Mouse (Mus musculus) embryo, embryonic 10.5 days (tissue): Measurements from ENCODE around the gene Stox2.

Source experiments
- DNase-seq: peaks from one replicate; pipeline ENCODE4 v3.0.0-alpha.2; 2015; ENCODE audit warnings: low spot score

Gene Stox2

GRCm38 (mm10) chr8:47354523-47355168 lies 91.5 kb downstream of the Stox2 start:
- no peak for DNase-seq

- DNase-seq, result no peak
These were observed 94.1 kb downstream of the Stox2 start for GRCm38 (mm10) chr8:47351914-47352701.

- no peak for DNase-seq
These were observed 97.1 kb downstream of the Stox2 start for GRCm38 (mm10) chr8:47349082-47349481.

- no peak for DNase-seq
These were observed 98.4 kb downstream of the Stox2 start for GRCm38 (mm10) chr8:47347809-47348208.

GRCm38 (mm10) chr8:47345772-47346103 lies 100.4 kb downstream of the Stox2 start:
- no peak for DNase-seq

- DNase-seq, result peak; percentile 70
These were observed 100.9 kb downstream of the Stox2 start for GRCm38 (mm10) chr8:47345085-47345771.

- no peak for DNase-seq
These were observed 104.7 kb downstream of the Stox2 start for GRCm38 (mm10) chr8:47341474-47341873.

- DNase-seq, result peak; percentile 63
These were observed 107.4 kb downstream of the Stox2 start for GRCm38 (mm10) chr8:47338691-47339323.

GRCm38 (mm10) chr8:47336433-47336832 lies 109.7 kb downstream of the Stox2 start:
- DNase-seq, result no peak

GRCm38 (mm10) chr8:47335940-47336339 lies 110.2 kb downstream of the Stox2 start:
- no peak for DNase-seq

- DNase-seq, result peak; percentile 63
These were observed 111.9 kb downstream of the Stox2 start for GRCm38 (mm10) chr8:47334223-47334757.

- DNase-seq, result no peak
These were observed 113.2 kb downstream of the Stox2 start for GRCm38 (mm10) chr8:47332941-47333340.

GRCm38 (mm10) chr8:47330982-47331381 lies 115.2 kb downstream of the Stox2 start:
- no peak for DNase-seq

- DNase-seq, result no peak
These were observed 119.8 kb downstream of the Stox2 start for GRCm38 (mm10) chr8:47326348-47326747.

GRCm38 (mm10) chr8:47324117-47324820 lies 121.9 kb downstream of the Stox2 start:
- DNase-seq, result no peak

GRCm38 (mm10) chr8:47321282-47321681 lies 124.9 kb downstream of the Stox2 start:
- DNase-seq, result peak; percentile 27

- DNase-seq, result no peak
These were observed 125.5 kb downstream of the Stox2 start for GRCm38 (mm10) chr8:47320707-47321106.

GRCm38 (mm10) chr8:47318468-47318867 lies 127.7 kb downstream of the Stox2 start:
- DNase-seq, result no peak

- no peak for DNase-seq
These were observed 138.0 kb downstream of the Stox2 start for GRCm38 (mm10) chr8:47308176-47308575.

GRCm38 (mm10) chr8:47306372-47306771 lies 139.8 kb downstream of the Stox2 start:
- no peak for DNase-seq

GRCm38 (mm10) chr8:47305880-47306279 lies 140.3 kb downstream of the Stox2 start:
- DNase-seq, result no peak

GRCm38 (mm10) chr8:47298460-47298859 lies 147.7 kb downstream of the Stox2 start:
- no peak for DNase-seq
